Mouse (Mus musculus): ENCODE data around the gene Iqgap2. TPM values are rescaled to one million over a fixed set of nuclear protein-coding genes. Genes with fewer than 3 reads are reported as not detected.

Gene Iqgap2
- polyA plus RNA-seq, 1 experiment from 2014 or later: 4.8 TPM

DNA sequence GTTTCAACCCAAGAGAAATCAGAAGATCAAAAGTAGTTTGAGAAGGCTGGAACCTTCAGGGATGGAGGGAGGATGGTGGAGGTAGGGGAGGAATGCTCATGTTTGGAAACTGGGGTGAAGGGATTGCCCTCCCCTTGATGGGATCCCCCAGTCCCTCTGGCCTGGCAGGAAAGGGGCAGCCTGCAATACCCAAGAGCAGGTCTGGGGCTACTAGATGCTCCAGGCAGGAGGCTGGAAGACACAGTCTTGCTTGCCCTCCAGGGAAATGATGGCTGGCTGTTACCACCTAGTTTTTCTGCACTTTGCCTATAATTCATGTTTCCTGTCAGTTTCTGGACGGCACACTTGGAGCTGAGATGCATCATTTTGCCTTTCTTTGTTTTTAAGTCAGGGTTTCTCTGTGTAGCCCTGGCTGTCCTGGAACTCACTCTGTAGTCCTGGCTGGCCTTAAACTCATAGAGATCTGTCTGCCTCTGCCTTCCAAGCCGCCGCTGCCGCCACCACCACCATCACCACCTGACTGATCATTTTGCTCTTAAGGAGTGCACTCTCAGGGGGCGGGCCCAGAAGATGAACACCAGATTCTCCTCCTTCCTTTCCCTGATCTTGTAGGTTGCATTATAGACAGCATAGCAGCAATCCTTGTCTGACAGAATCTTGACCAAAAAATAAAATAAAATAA is 313.6 kb downstream of the Iqgap2 start:
- whole genome bisulfite sequencing: 94% methylated on average over 5 of the region's 5 CpGs
- no peak overlapping the region for H3K9ac ChIP-seq (replicated peaks; ENCODE audit: low read length)
- 0 out of 2 replicates have a peak, but pooled peaks cover under 1% of the 10 kb centered on the region for H3K4me1 ChIP-seq (ENCODE audit: control insufficient read depth, insufficient read depth, low read length)
- no peaks in the 10 kb centered on the region for H3K9me3 ChIP-seq (ENCODE audit: control insufficient read depth, low read length)
- H3K36me3 ChIP-seq (ENCODE audit: control insufficient read depth, insufficient read depth, low read length): no peaks in the 10 kb centered on the region
- H3K4me3 ChIP-seq (replicated peaks; ENCODE audit: low read depth, low read length): no peak overlapping the region
- H3K27ac ChIP-seq (replicated peaks; ENCODE audit: low read depth, low read length): no peak overlapping the region
- H3K4me2 ChIP-seq (ENCODE audit: low read length): no peak overlapping the region
- DNase-seq (no peak), ATAC-seq (ENCODE audit: low FRiP score, low TSS enrichment) (no peak)
- no peaks in the 10 kb centered on the region for H3K27me3 ChIP-seq (ENCODE audit: control insufficient read depth, insufficient read depth, low read length)

Other genes with a start within 250 kb of the Iqgap2 start
- gene F2rl2, start 195.1 kb downstream of the Iqgap2 start, polyA plus RNA-seq (2014; fragmentation: Nextera tagmentation; extraction: Ambion mirVana): 0.58 and 0.84 TPM in 2 replicates
- 27.2 and 30.6 TPM in 2 replicates for gene Gm20075, start 189.5 kb upstream of the Iqgap2 start, polyA plus RNA-seq (2014; fragmentation: Nextera tagmentation; extraction: Ambion mirVana)
- gene Gm17190, start 190.1 kb upstream of the Iqgap2 start, polyA plus RNA-seq (2014; fragmentation: Nextera tagmentation; extraction: Ambion mirVana): not detected in 2 replicates
- 7.6 and 9.2 TPM in 2 replicates for gene Sv2c, start 240.7 kb upstream of the Iqgap2 start, polyA plus RNA-seq (2014; fragmentation: Nextera tagmentation; extraction: Ambion mirVana)